Mouse (Mus musculus): Measurements from ENCODE around the gene Hectd3. TPM values are rescaled to one million over a fixed set of nuclear protein-coding genes. Genes with fewer than 3 reads are reported as not detected.

Hectd3 gene
- total and polyA plus RNA-seq, 3 experiments, result 12.5 to 25.8 (median 19.2) TPM

- Histone ChIP-seq H3K27me3 (ENCODE audit: insufficient read depth, low read length) (no peaks in the 10 kb centered on the region), H3K9me3 (replicated peaks) (no peaks in the 10 kb centered on the region), H3K4me1 (ENCODE audit: insufficient read depth, low read depth, low read length) (peaks cover 3% of the 10 kb centered on the region; the same call in 1 of the 2 replicates), H3K4me3 (ENCODE audit: low read depth, low read length) (no peak overlapping the region), H3K36me3 (replicated peaks) (peaks cover 74% of the 10 kb centered on the region)
- ATAC-seq (ENCODE audit: extremely low read depth, insufficient number of reproducible peaks, low FRiP score, poor library complexity, severe bottlenecking), result no peak
- no peak for DNase-seq (ENCODE audit: low spot score)
- TF ChIP-seq GATA2 (IDR thresholded peaks at IDR 0.05; ENCODE audit: borderline replicate concordance, low read depth, low read length) (no peak), GATA1 (IDR thresholded peaks at IDR 0.05; ENCODE audit: borderline replicate concordance, low read length) (no peak), POLR2AphosphoS5 (IDR thresholded peaks at IDR 0.05; ENCODE audit: insufficient replicate concordance, low read depth, low read length) (no peak), TAL1 (conservative IDR thresholded peaks at IDR 0.05; ENCODE audit: low read depth, low read length) (no peak), CTCF (IDR thresholded peaks at IDR 0.05; ENCODE audit: low read depth, low read length) (no peak)
These were observed 36.0 kb downstream of the Hectd3 start for GRCm38 (mm10) chr4:117031105-117031504.

- DNase-seq (ENCODE audit: low spot score) (no peak), ATAC-seq (ENCODE audit: extremely low read depth, insufficient number of reproducible peaks, low FRiP score, poor library complexity, severe bottlenecking) (no peak)
- peaks cover 72% of the 10 kb centered on the region for H3K36me3 ChIP-seq (replicated peaks)
- peaks cover 2% of the 10 kb centered on the region; the same call in 1 of the 2 replicates for H3K4me1 ChIP-seq (ENCODE audit: insufficient read depth, low read depth, low read length)
- no peaks in the 10 kb centered on the region for H3K9me3 ChIP-seq (replicated peaks)
- no peaks in the 10 kb centered on the region for H3K27me3 ChIP-seq (ENCODE audit: insufficient read depth, low read length)
- H3K4me3 ChIP-seq (ENCODE audit: low read depth, low read length), result no peak overlapping the region
- TF ChIP-seq CTCF (IDR thresholded peaks at IDR 0.05; ENCODE audit: low read depth, low read length) (no peak), TAL1 (conservative IDR thresholded peaks at IDR 0.05; ENCODE audit: low read depth, low read length) (no peak), GATA1 (IDR thresholded peaks at IDR 0.05; ENCODE audit: borderline replicate concordance, low read length) (no peak), POLR2AphosphoS5 (IDR thresholded peaks at IDR 0.05; ENCODE audit: insufficient replicate concordance, low read depth, low read length) (no peak), GATA2 (IDR thresholded peaks at IDR 0.05; ENCODE audit: borderline replicate concordance, low read depth, low read length) (no peak)
These were observed 45.0 kb downstream of the Hectd3 start for GRCm38 (mm10) chr4:117039925-117040687.

- TF ChIP-seq TAL1 (conservative IDR thresholded peaks at IDR 0.05; ENCODE audit: low read depth, low read length) (no peak), CTCF (IDR thresholded peaks at IDR 0.05; ENCODE audit: low read depth, low read length) (no peak), GATA1 (IDR thresholded peaks at IDR 0.05; ENCODE audit: borderline replicate concordance, low read length) (no peak), POLR2AphosphoS5 (IDR thresholded peaks at IDR 0.05; ENCODE audit: insufficient replicate concordance, low read depth, low read length) (no peak), GATA2 (IDR thresholded peaks at IDR 0.05; ENCODE audit: borderline replicate concordance, low read depth, low read length) (no peak)
- no peaks in the 10 kb centered on the region; the same call in 1 of the 2 replicates for H3K4me1 ChIP-seq (ENCODE audit: insufficient read depth, low read depth, low read length)
These were observed 45.7 kb downstream of the Hectd3 start for GRCm38 (mm10) chr4:117040791-117041190.

GRCm38 (mm10) chr4:117041283-117041721 is 46.2 kb downstream of the Hectd3 start:
- Histone ChIP-seq H3K4me1 (ENCODE audit: insufficient read depth, low read depth, low read length) (no peaks in the 10 kb centered on the region; the same call in 1 of the 2 replicates), H3K9me3 (replicated peaks) (no peaks in the 10 kb centered on the region), H3K4me3 (ENCODE audit: low read depth, low read length) (no peak overlapping the region), H3K27me3 (ENCODE audit: insufficient read depth, low read length) (no peaks in the 10 kb centered on the region), H3K36me3 (replicated peaks) (peaks cover 73% of the 10 kb centered on the region)
- ATAC-seq (ENCODE audit: extremely low read depth, insufficient number of reproducible peaks, low FRiP score, poor library complexity, severe bottlenecking) (no peak), DNase-seq (ENCODE audit: low spot score) (no peak)
- TF ChIP-seq TAL1 (conservative IDR thresholded peaks at IDR 0.05; ENCODE audit: low read depth, low read length) (no peak), CTCF (IDR thresholded peaks at IDR 0.05; ENCODE audit: low read depth, low read length) (no peak), GATA2 (IDR thresholded peaks at IDR 0.05; ENCODE audit: borderline replicate concordance, low read depth, low read length) (no peak), POLR2AphosphoS5 (IDR thresholded peaks at IDR 0.05; ENCODE audit: insufficient replicate concordance, low read depth, low read length) (no peak), GATA1 (IDR thresholded peaks at IDR 0.05; ENCODE audit: borderline replicate concordance, low read length) (no peak)

More at GRCm38 (mm10) chr4:117040791-117041190, 45.7 kb downstream of the Hectd3 start:
- ATAC-seq (ENCODE audit: extremely low read depth, insufficient number of reproducible peaks, low FRiP score, poor library complexity, severe bottlenecking) (no peak), DNase-seq (ENCODE audit: low spot score) (no peak)
- no peak overlapping the region for H3K4me3 ChIP-seq (ENCODE audit: low read depth, low read length)
- H3K27me3 ChIP-seq (ENCODE audit: insufficient read depth, low read length), result no peaks in the 10 kb centered on the region
- H3K36me3 ChIP-seq (replicated peaks), result peaks cover 71% of the 10 kb centered on the region
- H3K9me3 ChIP-seq (replicated peaks), result no peaks in the 10 kb centered on the region

GRCm38 (mm10) chr4:117048836-117049235 is 53.7 kb downstream of the Hectd3 start:
- H3K36me3 ChIP-seq (replicated peaks), result peaks cover 79% of the 10 kb centered on the region
- DNase-seq (ENCODE audit: low spot score), result no peak
- no peaks in the 10 kb centered on the region for H3K9me3 ChIP-seq (replicated peaks)
- no peak for ATAC-seq (ENCODE audit: extremely low read depth, insufficient number of reproducible peaks, low FRiP score, poor library complexity, severe bottlenecking)
- peaks cover 9% of the 10 kb centered on the region for H3K4me1 ChIP-seq (ENCODE audit: insufficient read depth, low read depth, low read length)
- TF ChIP-seq GATA1 (IDR thresholded peaks at IDR 0.05; ENCODE audit: borderline replicate concordance, low read length) (no peak), TAL1 (conservative IDR thresholded peaks at IDR 0.05; ENCODE audit: low read depth, low read length) (no peak), POLR2AphosphoS5 (IDR thresholded peaks at IDR 0.05; ENCODE audit: insufficient replicate concordance, low read depth, low read length) (no peak), CTCF (IDR thresholded peaks at IDR 0.05; ENCODE audit: low read depth, low read length) (no peak), GATA2 (IDR thresholded peaks at IDR 0.05; ENCODE audit: borderline replicate concordance, low read depth, low read length) (no peak)
- no peaks in the 10 kb centered on the region for H3K27me3 ChIP-seq (ENCODE audit: insufficient read depth, low read length)
- H3K4me3 ChIP-seq (ENCODE audit: low read depth, low read length), result no peak overlapping the region

- no peak for ATAC-seq (ENCODE audit: extremely low read depth, insufficient number of reproducible peaks, low FRiP score, poor library complexity, severe bottlenecking)
- TF ChIP-seq POLR2AphosphoS5 (IDR thresholded peaks at IDR 0.05; ENCODE audit: insufficient replicate concordance, low read depth, low read length), result no peak
- no peak for TF ChIP-seq TAL1 (conservative IDR thresholded peaks at IDR 0.05; ENCODE audit: low read depth, low read length)
- TF ChIP-seq GATA2 (IDR thresholded peaks at IDR 0.05; ENCODE audit: borderline replicate concordance, low read depth, low read length), result no peak
- TF ChIP-seq CTCF (IDR thresholded peaks at IDR 0.05; ENCODE audit: low read depth, low read length), result no peak
- no peak for TF ChIP-seq GATA1 (IDR thresholded peaks at IDR 0.05; ENCODE audit: borderline replicate concordance, low read length)
- no peak for DNase-seq (ENCODE audit: low spot score)
- peaks cover 9% of the 10 kb centered on the region for H3K4me1 ChIP-seq (ENCODE audit: insufficient read depth, low read depth, low read length)
- no peaks in the 10 kb centered on the region for H3K9me3 ChIP-seq (replicated peaks)
- H3K27me3 ChIP-seq (ENCODE audit: insufficient read depth, low read length), result no peaks in the 10 kb centered on the region
- H3K36me3 ChIP-seq (replicated peaks), result peaks cover 78% of the 10 kb centered on the region
- no peak overlapping the region for H3K4me3 ChIP-seq (ENCODE audit: low read depth, low read length)
These were observed 54.4 kb downstream of the Hectd3 start for GRCm38 (mm10) chr4:117049485-117049884.

Measured in G1E (cell line).